Mouse (Mus musculus) thymus, postnatal 10 days (tissue): Measurements from ENCODE around the gene Actn4.

Source experiments
- DNase-seq, 2 experiments: peaks; one replicate each; pipeline ENCODE4 v3.0.0; 2021; ENCODE audit warnings: low spot score in 2 of 2

Actn4 gene

GRCm38 (mm10) chr7:28961927-28962670, at the start of gene Actn4:
Actn4 (minus strand) TSS chr7:28962340.
- DNase-seq: peak; percentile 98 to 99

- no peak for DNase-seq
These were observed 46.6 kb upstream of the Actn4 start for GRCm38 (mm10) chr7:29008714-29009113.

DNA sequence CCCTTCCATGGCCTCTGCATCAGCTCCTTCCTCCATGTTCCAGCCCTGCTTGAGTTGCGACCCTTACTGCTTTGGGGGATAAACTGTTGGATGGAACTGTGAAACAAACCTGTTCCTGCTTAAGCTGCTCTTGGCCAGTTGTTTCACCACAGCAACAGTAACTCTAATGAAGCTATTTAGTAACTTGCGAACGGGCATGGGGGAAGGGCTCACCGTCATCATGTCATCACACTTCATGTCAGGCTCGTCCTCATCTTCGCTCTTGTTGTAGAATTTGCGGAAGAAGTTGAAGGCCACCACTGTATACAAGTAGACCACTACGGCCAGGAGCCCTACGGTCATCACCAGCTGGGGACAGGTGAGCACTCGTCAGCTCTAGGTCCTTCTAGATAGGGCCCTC, 46.0 kb upstream of the Actn4 start:
- DNase-seq: no peak

GRCm38 (mm10) chr7:29007224-29008101, 45.3 kb upstream of the Actn4 start:
- DNase-seq: no peak

DNA sequence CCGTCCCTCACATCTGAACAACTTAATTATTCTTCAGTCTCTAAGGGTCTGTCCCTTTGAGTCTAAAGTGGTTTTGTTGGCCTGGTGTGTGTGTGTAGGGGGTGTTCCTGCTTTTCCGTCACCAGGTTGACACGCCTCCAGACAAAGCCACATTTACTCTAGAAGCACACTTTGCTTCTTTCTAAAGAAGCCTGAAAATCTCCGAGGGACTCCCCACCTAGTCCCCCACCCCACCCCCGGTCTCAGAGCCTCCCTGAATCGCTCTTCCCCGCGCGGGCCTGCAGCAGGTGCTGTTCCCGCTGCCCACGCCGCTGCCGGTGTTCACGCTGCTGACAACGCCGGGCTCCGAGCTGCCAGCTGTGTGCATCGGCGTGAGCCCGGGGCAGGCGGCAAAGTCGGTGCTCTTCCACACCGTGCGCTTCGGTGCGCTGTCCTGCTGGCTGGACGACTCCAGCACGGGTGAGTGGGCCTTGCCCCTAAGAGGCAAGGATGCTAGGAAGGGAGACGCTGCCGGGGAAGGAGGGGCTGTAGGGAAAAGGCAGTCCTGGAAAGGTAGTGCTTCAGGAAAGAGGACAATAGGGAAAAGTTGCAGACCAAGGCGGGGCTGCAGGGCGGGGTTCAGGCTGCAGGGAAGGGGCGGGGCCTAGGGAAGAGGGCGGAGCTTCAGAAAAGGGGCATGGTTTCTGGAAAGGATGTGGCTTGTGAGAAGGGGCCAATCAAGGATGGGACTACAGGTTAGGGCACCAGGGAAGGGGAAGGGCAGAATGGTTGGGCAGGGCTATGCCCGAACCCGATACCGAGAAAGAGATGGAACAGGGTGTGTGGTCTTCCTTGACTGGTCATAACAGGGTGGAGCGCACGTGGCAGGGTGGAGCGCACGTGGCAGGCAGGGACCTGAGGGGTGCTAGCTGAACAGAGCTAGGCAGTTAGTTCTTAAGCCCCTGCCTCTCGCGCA, 38.8 kb upstream of the Actn4 start:
- DNase-seq: peak; percentile 78 to 86

DNA sequence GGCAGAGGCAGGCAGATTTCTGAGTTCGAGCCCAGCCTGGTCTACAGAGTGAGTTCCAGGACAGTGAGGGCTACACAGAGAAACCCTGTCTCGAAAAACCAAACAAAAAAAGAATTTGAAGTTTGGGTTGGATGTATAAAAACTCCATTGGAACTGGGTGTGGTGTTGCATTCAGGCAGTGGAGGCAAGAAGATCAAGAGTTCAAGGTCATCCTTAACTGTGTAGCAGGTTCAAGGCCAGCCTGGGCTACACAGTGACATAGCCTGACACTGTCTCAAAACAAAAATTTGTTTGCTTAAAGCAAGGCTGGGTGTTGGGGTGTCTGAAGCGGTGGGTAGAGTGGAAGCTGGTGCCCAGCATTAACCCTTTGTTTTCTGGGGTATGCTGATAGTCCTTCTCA, 31.3 kb upstream of the Actn4 start:
- DNase-seq: no peak

DNA sequence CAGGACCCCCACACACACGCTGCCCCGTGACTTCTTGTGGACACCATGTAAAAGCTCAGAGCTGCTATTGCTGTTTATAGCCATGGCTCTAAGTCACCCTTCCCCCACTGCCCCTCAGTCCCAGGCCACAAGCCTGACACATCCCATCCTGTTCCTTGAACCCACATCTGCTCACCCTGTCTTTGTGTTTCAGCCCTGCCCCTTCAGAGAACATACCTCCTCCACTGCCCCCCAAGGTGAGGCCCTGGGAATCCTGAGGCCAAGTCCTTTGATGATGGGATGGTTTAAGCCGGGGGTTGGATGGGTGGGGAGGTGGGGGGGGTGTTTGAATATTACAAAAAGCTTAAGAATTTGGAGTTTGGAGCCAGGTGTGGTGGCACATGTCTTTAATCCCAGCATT, 30.9 kb upstream of the Actn4 start:
- DNase-seq: no peak

DNA sequence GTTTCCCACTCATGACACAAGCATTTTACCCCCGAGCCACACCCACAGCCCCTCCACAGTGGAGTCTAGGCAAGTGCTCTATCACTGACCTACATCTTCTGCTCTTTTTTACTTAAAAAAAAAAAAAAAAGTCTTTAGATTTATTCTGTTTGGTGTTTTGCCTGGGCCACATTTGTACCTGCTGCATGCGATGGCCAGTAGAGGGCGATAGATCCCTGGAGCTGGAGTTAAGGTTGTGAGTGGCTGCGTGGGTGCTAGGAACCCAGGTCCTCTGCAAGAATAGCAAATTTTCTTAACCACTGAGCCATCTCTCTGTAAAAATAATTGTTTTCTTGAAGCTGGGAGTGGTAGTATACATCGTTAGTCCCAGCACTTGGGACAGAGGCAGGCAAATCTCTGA, 29.5 kb upstream of the Actn4 start:
- peak in 1 of 2 experiments; percentile 27 for DNase-seq

DNA sequence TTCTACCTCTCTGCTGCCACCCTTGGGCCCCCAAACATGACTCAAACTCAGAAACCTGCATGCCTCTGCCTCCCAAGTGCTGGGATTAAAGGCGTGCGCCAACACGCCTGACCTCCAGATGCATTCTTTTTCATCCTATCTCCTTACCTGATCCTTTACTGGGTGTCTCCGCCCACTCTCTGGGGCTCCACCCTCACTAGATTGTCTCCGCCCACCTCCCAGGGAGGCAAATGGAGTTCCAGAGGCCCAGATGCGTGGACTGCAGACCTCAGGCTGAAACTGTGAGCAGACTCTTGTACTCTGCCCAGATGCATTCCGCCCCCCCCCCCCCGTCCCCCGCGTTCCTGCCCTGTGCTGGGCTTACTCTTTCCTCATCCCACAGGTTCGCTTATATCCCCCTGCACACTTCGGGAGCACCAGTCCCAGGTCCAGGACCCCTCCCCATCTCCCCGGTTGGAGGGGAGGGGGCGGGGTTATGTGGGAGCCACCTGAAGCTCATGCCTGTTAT, 28.7 kb upstream of the Actn4 start:
- DNase-seq: no peak

DNA sequence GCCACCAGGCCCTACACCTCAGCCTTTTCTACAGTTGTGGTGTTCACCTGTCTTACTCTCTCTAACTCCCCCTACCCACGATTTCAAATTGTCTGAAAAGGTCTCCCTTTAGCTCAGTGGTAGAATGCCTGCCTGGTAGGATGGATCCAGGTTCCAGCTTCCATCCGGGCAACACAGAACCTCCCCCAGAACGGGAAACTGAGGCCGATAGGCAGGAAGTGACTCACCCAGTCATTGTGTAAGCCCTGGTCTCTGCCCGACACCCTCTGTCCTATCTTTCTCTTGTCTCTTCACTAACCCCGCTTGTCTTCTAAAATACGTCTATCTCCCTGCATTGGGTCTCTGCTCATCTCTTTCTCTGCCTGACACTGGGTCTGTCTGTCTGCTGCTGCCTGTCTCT, 23.1 kb upstream of the Actn4 start:
- no peak for DNase-seq

DNA sequence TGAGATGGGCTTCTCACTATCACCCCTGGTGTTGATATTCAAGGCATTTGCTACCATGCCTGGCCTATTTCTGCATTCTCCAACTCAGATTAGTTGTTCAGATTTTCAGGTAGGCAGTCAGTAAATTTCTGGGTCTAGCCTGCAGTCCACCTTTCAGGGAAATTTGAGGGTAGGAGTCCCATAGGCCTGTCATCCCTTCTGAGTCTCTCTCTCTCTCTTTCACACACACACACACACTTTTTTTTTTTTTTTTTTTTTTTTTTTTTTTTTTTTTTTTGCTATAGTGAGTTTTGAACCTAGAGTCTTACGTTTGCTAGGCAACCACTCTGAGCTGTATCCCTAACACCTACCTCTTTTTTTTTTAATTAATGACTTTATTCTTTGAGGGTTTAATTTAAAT, 22.3 kb upstream of the Actn4 start:
- no peak for DNase-seq

- DNase-seq: no peak
These were observed 21.7 kb upstream of the Actn4 start for GRCm38 (mm10) chr7:28983849-28984248.

DNA sequence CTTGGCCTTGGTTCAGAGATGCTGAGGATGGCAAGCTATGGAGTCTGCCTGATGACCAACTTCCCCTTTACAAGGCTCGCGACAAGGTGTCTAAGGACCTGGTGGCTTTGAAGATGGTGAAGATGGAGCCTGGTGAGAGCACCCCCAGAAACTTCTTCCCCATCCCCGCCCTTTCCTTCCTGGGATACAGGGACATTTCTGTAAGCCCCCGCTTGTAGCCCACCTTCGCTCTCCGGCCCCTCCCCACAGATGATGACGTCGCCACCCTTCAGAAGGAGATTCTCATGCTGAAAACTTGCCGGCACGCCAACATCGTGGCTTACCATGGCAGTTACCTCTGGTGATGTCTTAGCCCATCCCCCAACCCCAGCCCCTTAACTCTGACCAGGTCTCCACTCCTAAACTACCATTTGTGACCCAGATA, 21.0 kb upstream of the Actn4 start:
- peak; percentile 57 to 61 for DNase-seq

DNA sequence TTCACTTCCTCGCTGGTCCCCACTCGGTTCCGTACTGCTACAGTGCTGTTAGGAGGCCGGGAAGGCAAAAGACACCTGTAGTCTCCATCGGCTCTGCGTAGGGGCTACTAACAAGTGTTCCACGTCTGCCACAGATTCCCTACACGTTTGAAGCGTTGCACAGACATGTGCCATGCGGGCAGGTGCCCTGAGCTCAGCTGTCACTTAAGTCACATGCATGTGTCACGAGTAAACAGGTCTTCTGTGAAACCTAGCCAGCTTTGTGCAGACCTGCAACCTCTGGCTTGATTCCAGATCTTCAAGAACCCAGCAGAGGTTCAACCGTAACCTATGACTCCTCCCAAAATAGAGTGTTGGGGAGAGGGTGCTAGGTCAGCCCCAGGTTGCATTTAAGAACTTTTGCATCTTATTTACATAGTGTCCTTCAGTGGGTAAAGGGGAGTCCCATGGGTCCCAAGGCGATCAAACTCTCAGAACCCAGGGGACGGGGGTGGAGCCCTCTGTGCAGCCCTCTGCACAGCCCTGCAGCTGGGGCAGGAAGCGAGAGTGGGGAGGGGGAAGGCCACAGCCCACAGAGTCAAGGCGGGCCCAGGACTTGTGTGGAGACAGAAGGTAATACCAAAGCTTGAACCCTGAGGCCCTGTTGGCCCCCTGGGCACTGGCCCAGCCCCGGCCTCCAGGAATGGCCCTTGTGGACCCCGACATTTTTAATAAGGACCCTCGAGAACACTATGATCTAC, 20.3 kb upstream of the Actn4 start:
- DNase-seq: peak; percentile 84 to 86

DNA sequence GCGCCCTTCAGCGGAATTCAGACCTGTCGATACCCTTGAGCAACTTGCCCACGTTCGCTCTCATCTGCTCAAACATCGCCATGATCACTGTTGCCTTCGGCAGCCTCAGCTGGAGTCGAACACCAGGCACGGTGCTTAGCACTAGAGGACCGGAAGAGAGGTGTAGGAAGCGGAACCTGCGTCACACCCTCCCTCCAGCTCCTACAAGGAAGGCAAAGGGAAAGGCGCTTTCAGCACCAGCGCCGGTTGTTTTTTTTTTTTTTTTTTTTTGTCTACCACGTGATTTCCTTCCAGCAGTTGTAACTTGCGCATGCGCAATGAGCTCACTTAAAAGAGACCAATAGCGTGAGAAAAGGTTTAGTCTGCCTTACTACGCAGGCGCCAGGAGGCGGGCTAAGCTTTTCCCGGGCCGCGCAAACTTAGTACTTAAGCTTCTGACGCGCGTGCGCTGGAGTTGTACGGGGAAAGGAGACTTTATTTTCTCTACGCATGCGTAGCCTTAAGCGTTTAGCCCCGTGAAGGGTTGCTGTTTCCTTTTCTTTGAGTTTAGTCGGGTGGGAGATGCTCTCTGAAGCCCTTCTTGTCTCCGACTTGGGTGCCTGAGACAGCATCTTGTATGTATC, 19.6 kb upstream of the Actn4 start, which contains the start of the genes Eif3k and Map4k1:
Gene Eif3k (minus strand): TSS at position 214 of the 623 bp plus-strand sequence.
Gene Map4k1 (plus strand): TSS at position 400 of the 623 bp plus-strand sequence.
- peak; percentile 97 for DNase-seq

DNA sequence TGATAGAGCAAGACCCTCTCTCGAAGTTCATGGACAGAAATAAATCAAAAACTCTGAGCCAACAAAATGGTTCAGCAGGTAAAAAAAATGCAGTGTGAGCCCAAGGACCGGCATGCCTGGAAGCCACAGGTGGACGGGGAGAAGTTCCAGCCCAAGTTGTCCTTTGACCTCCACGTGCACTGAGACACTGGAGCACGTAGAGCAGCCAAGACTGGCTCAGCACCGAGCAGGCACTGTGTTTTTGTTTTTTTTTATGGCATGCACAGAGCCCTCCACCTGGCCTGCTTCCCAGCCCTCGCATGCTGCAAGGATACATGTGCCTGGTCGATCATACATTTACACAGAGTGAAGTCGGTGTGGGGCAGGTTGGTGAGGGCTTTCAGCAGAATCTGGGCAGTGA, 15.4 kb upstream of the Actn4 start:
- no peak for DNase-seq

- no peak for DNase-seq
These were observed 10.9 kb upstream of the Actn4 start for GRCm38 (mm10) chr7:28973025-28973424.

GRCm38 (mm10) chr7:28972542-28972985, 10.4 kb upstream of the Actn4 start:
- DNase-seq: peak; percentile 63 to 89

DNA sequence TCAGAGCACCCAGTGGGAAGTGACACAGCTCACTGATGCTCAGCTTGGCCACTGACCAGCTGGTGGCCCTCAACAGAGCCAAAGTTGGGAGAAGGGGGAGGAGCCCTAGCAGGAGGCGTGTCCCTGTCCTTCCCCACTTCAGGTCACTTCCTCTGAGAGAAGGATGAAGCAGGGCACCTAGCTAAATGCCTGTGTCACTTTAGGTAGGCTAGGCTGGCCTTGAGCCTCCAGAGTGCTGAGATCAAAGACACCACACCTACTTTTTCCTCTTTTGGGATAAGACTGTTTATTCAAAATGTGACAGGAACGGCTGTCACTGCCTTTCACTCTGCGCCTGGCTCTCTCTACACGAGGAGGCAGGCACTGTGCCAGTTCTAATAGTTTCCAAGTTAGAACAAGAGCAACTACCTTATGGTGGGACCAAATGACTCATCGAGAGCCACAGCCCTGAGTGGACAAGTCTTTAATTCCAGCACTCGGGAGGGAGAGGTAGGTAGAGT, 9.7 kb upstream of the Actn4 start:
- no peak for DNase-seq

GRCm38 (mm10) chr7:28971029-28971428, 8.9 kb upstream of the Actn4 start:
- no peak for DNase-seq
